Mouse (Mus musculus): ENCODE data around the gene Olfr527.

DNA sequence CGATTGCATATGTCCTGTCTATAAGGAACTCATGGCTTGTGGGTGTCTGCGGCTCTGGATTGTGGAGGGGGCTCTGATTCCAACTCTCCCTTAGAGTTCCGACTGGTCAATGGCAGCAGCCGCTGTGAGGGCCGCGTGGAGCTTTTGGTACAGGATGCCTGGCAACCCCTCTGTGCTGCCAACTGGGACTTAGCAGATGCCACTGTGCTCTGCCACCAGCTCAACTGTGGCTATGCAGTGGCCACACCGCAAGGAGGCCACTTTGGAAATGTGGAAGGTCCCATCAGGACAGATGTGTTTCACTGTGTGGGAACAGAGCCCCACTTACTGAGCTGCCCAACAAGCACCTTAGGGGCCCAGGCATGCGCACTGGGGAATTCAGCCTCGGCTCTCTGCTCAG, 38.1 kb upstream of the Olfr527 start:
- no peak for TF ChIP-seq POLR2A (IDR thresholded peaks at IDR 0.05; ENCODE audit: control insufficient read depth, extremely low read depth, insufficient read depth, low read length, poor library complexity)
- TF ChIP-seq CTCF (IDR thresholded peaks at IDR 0.05; ENCODE audit: borderline replicate concordance, control insufficient read depth, extremely low read depth, insufficient read depth, low read length, poor library complexity): no peak
